Mouse (Mus musculus): ENCODE measurements around the gene Tchp. TPM values are rescaled to one million over a fixed set of nuclear protein-coding genes. Genes with fewer than 3 reads are reported as not detected.

Tchp gene
- polyA plus RNA-seq, 1 experiment from 2014 or later: 18.5 TPM

DNA sequence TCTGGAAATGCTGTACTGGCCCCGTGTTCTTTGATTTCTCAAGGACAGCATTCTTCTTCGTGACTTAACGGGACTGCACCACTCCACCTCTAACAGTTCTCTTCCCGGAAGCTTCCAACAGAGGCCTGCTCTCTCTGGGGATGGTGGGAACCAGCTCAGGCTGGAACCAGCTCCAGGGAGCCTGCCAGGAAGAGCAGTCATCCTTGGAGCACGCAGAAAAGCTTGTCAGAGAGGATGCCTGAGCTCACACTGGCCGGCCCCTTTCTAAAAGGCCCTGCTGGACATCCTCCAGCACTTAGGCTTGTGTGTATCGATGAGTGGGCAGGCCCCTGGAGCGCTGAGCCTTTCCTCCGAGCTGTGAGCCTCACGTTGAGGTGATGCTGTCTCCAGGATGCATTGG is 20.6 kb downstream of the Tchp start:
- Histone ChIP-seq H3K27ac (ENCODE audit: low read depth, low read length) (no peak overlapping the region), H3K4me1 (ENCODE audit: control insufficient read depth, insufficient read depth, low read length) (no peaks in the 10 kb centered on the region), H3K36me3 (ENCODE audit: control insufficient read depth, insufficient read depth, low read length) (peaks cover 56% of the 10 kb centered on the region), H3K4me2 (replicated peaks; ENCODE audit: low read depth, low read length) (no peak overlapping the region), H3K27me3 (ENCODE audit: control insufficient read depth, insufficient read depth, low read length) (no peaks in the 10 kb centered on the region), H3K9ac (ENCODE audit: low read depth, low read length) (no peak overlapping the region), H3K4me3 (ENCODE audit: low read length) (no peak overlapping the region), H3K9me3 (ENCODE audit: control insufficient read depth, low read length) (no peaks in the 10 kb centered on the region; the same call in 1 of the 2 replicates)
- 88% methylated on average over 10 of the region's 10 CpGs for WGBS
- no peak for ATAC-seq (ENCODE audit: low FRiP score, low TSS enrichment)

DNA sequence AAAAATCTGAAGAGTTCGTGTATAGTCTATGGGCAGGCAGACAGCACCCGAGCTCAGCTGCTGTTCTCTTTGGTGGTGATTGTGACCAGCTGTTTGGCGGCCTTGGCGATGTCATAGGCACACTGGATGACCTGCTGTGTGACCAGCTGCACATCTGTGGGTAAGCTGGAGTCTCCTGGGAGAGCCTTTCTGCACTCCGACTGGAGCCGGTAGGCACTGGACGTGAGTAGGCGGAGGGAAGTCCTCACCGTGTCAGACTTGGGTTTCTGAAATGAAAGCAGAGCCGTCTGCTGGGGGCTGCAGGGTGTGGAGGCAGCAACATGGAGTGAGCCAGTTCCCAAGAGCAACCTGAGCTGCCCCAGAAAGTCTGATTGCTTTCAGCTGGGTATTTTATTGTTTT is 22.6 kb downstream of the Tchp start:
- peaks cover 71% of the 10 kb centered on the region for H3K36me3 ChIP-seq (ENCODE audit: control insufficient read depth, insufficient read depth, low read length)
- no peak overlapping the region for H3K4me3 ChIP-seq (ENCODE audit: low read length)
- ATAC-seq (ENCODE audit: low FRiP score, low TSS enrichment): peak; percentile 56
- H3K27me3 ChIP-seq (ENCODE audit: control insufficient read depth, insufficient read depth, low read length): no peaks in the 10 kb centered on the region
- H3K4me2 ChIP-seq (replicated peaks; ENCODE audit: low read depth, low read length): no peak overlapping the region
- WGBS: 40% methylated on average over 10 of the region's 10 CpGs
- no peak overlapping the region for H3K27ac ChIP-seq (ENCODE audit: low read depth, low read length)
- no peaks in the 10 kb centered on the region for H3K4me1 ChIP-seq (ENCODE audit: control insufficient read depth, insufficient read depth, low read length)
- H3K9ac ChIP-seq (ENCODE audit: low read depth, low read length): no peak overlapping the region
- H3K9me3 ChIP-seq (ENCODE audit: control insufficient read depth, low read length): no peaks in the 10 kb centered on the region

GRCm38 (mm10) chr5:114731498-114731897 is 23.9 kb downstream of the Tchp start:
- Histone ChIP-seq H3K27ac (ENCODE audit: low read depth, low read length) (no peak overlapping the region), H3K9me3 (ENCODE audit: control insufficient read depth, low read length) (no peaks in the 10 kb centered on the region), H3K4me3 (ENCODE audit: low read length) (no peak overlapping the region), H3K4me2 (replicated peaks; ENCODE audit: low read depth, low read length) (no peak overlapping the region), H3K36me3 (ENCODE audit: control insufficient read depth, insufficient read depth, low read length) (peaks cover 74% of the 10 kb centered on the region), H3K4me1 (ENCODE audit: control insufficient read depth, insufficient read depth, low read length) (no peaks in the 10 kb centered on the region), H3K9ac (ENCODE audit: low read depth, low read length) (no peak overlapping the region), H3K27me3 (ENCODE audit: control insufficient read depth, insufficient read depth, low read length) (no peaks in the 10 kb centered on the region)
- 52% methylated on average over 6 of the region's 6 CpGs for WGBS
- ATAC-seq (ENCODE audit: low FRiP score, low TSS enrichment): no peak

GRCm38 (mm10) chr5:114731969-114732368 is 24.4 kb downstream of the Tchp start:
- no peak overlapping the region for H3K27ac ChIP-seq (ENCODE audit: low read depth, low read length)
- H3K4me3 ChIP-seq (ENCODE audit: low read length): no peak overlapping the region
- H3K4me1 ChIP-seq (ENCODE audit: control insufficient read depth, insufficient read depth, low read length): no peaks in the 10 kb centered on the region
- H3K4me2 ChIP-seq (replicated peaks; ENCODE audit: low read depth, low read length): no peak overlapping the region
- no peak for ATAC-seq (ENCODE audit: low FRiP score, low TSS enrichment)
- peaks cover 79% of the 10 kb centered on the region for H3K36me3 ChIP-seq (ENCODE audit: control insufficient read depth, insufficient read depth, low read length)
- no peaks in the 10 kb centered on the region for H3K9me3 ChIP-seq (ENCODE audit: control insufficient read depth, low read length)
- H3K9ac ChIP-seq (ENCODE audit: low read depth, low read length): no peak overlapping the region
- H3K27me3 ChIP-seq (ENCODE audit: control insufficient read depth, insufficient read depth, low read length): no peaks in the 10 kb centered on the region
- WGBS: 87% methylated on average over 15 of the region's 15 CpGs

DNA sequence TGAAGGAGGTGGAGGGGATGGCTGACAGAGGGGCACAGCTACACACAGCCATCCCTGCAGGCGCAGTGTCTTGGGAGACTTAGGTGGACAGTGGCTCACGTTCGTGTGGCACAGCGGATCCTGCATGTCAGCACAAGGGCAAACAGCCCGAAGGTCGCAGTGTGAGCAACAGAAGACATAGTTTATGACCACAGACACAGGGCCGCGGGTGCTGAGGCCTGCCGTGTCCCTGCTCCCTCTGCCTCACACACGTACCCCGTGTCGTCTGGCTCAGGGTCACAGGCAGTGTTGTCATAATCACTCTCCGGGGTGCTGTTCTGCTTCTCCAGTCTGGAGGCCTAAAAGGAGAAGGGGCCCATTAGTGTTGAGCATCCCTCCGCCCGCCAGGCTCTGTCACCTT is 26.0 kb downstream of the Tchp start:
- Histone ChIP-seq H3K27me3 (ENCODE audit: control insufficient read depth, insufficient read depth, low read length) (no peaks in the 10 kb centered on the region), H3K9me3 (ENCODE audit: control insufficient read depth, low read length) (no peaks in the 10 kb centered on the region), H3K9ac (ENCODE audit: low read depth, low read length) (no peak overlapping the region), H3K4me1 (ENCODE audit: control insufficient read depth, insufficient read depth, low read length) (no peaks in the 10 kb centered on the region), H3K4me2 (replicated peaks; ENCODE audit: low read depth, low read length) (no peak overlapping the region), H3K4me3 (ENCODE audit: low read length) (no peak overlapping the region), H3K36me3 (ENCODE audit: control insufficient read depth, insufficient read depth, low read length) (peaks cover 83% of the 10 kb centered on the region), H3K27ac (ENCODE audit: low read depth, low read length) (no peak overlapping the region)
- WGBS: 82% methylated on average over 15 of the region's 15 CpGs
- no peak for ATAC-seq (ENCODE audit: low FRiP score, low TSS enrichment)

GRCm38 (mm10) chr5:114737090-114737887 is 29.7 kb downstream of the Tchp start:
- Histone ChIP-seq H3K9ac (ENCODE audit: low read depth, low read length) (no peak overlapping the region), H3K36me3 (ENCODE audit: control insufficient read depth, insufficient read depth, low read length) (peaks cover 80% of the 10 kb centered on the region), H3K4me1 (ENCODE audit: control insufficient read depth, insufficient read depth, low read length) (no peaks in the 10 kb centered on the region), H3K9me3 (ENCODE audit: control insufficient read depth, low read length) (no peaks in the 10 kb centered on the region), H3K27me3 (ENCODE audit: control insufficient read depth, insufficient read depth, low read length) (no peaks in the 10 kb centered on the region), H3K4me2 (replicated peaks; ENCODE audit: low read depth, low read length) (no peak overlapping the region), H3K27ac (ENCODE audit: low read depth, low read length) (no peak overlapping the region), H3K4me3 (ENCODE audit: low read length) (no peak overlapping the region)
- peak; percentile 47 for ATAC-seq (ENCODE audit: low FRiP score, low TSS enrichment)
- 69% methylated on average over 21 of the region's 21 CpGs for WGBS

- Histone ChIP-seq H3K9me3 (ENCODE audit: control insufficient read depth, low read length) (no peaks in the 10 kb centered on the region), H3K27me3 (ENCODE audit: control insufficient read depth, insufficient read depth, low read length) (no peaks in the 10 kb centered on the region), H3K4me2 (replicated peaks; ENCODE audit: low read depth, low read length) (no peak overlapping the region), H3K36me3 (ENCODE audit: control insufficient read depth, insufficient read depth, low read length) (peaks cover 80% of the 10 kb centered on the region), H3K4me1 (ENCODE audit: control insufficient read depth, insufficient read depth, low read length) (no peaks in the 10 kb centered on the region), H3K27ac (ENCODE audit: low read depth, low read length) (no peak overlapping the region), H3K9ac (ENCODE audit: low read depth, low read length) (no peak overlapping the region), H3K4me3 (ENCODE audit: low read length) (no peak overlapping the region)
- ATAC-seq (ENCODE audit: low FRiP score, low TSS enrichment): no peak
- 79% methylated on average over 12 of the region's 12 CpGs for WGBS
Observed at GRCm38 (mm10) chr5:114738707-114739241, 31.2 kb downstream of the Tchp start.

- Histone ChIP-seq H3K4me3 (ENCODE audit: low read length) (no peak overlapping the region), H3K36me3 (ENCODE audit: control insufficient read depth, insufficient read depth, low read length) (peaks cover 89% of the 10 kb centered on the region), H3K4me2 (replicated peaks; ENCODE audit: low read depth, low read length) (no peak overlapping the region), H3K9me3 (ENCODE audit: control insufficient read depth, low read length) (no peaks in the 10 kb centered on the region), H3K27me3 (ENCODE audit: control insufficient read depth, insufficient read depth, low read length) (no peaks in the 10 kb centered on the region), H3K4me1 (ENCODE audit: control insufficient read depth, insufficient read depth, low read length) (no peaks in the 10 kb centered on the region), H3K27ac (ENCODE audit: low read depth, low read length) (no peak overlapping the region), H3K9ac (ENCODE audit: low read depth, low read length) (no peak overlapping the region)
- WGBS: 75% methylated on average over 4 of the region's 4 CpGs
- ATAC-seq (ENCODE audit: low FRiP score, low TSS enrichment): no peak
Observed at GRCm38 (mm10) chr5:114740595-114740994, 33.0 kb downstream of the Tchp start.

GRCm38 (mm10) chr5:114742572-114742971 is 35.0 kb downstream of the Tchp start:
- Histone ChIP-seq H3K36me3 (ENCODE audit: control insufficient read depth, insufficient read depth, low read length) (peaks cover 82% of the 10 kb centered on the region), H3K27ac (ENCODE audit: low read depth, low read length) (no peak overlapping the region), H3K9ac (ENCODE audit: low read depth, low read length) (no peak overlapping the region), H3K27me3 (ENCODE audit: control insufficient read depth, insufficient read depth, low read length) (no peaks in the 10 kb centered on the region), H3K9me3 (ENCODE audit: control insufficient read depth, low read length) (no peaks in the 10 kb centered on the region), H3K4me2 (replicated peaks; ENCODE audit: low read depth, low read length) (no peak overlapping the region), H3K4me3 (ENCODE audit: low read length) (no peak overlapping the region), H3K4me1 (ENCODE audit: control insufficient read depth, insufficient read depth, low read length) (no peaks in the 10 kb centered on the region)
- no peak for ATAC-seq (ENCODE audit: low FRiP score, low TSS enrichment)
- 96% methylated on average over 10 of the region's 10 CpGs for WGBS

All from kidney, embryonic 14.5 days (tissue).